Mouse (Mus musculus) heart, embryonic 13.5 days (tissue): ENCODE measurements around the gene Rnf4. TPM values are rescaled to one million over a fixed set of nuclear protein-coding genes. Genes with fewer than 3 reads are reported as not detected.

ENCODE experiments used
- ATAC-seq: fragments of 200-750 bp; cut with Nextera tagmentation; 2 replicates; pipeline ENCODE4 v1.8.0; 2017; ENCODE audit warnings: moderate TSS enrichment; ENCODE audit not compliant: insufficient number of reproducible peaks, low FRiP score, low TSS enrichment; ENCODE audit errors: extremely low read depth
- H3K27ac ChIP-seq: fragments of 300-500 bp; sonication (generic); replicated peaks from 2 replicates; pipeline ENCODE4 v1.5.1; 2015; ENCODE audit warnings: moderate library complexity, mild to moderate bottlenecking, inconsistent platforms
- H3K27me3 ChIP-seq: fragments of 300-500 bp; sonication (generic); replicated peaks from 2 replicates; pipeline ENCODE4 v1.6.1; 2015; ENCODE audit warnings: mild to moderate bottlenecking, inconsistent platforms
- H3K36me3 ChIP-seq: fragments of 300-500 bp; sonication (generic); 2 replicates; pipeline ENCODE4 v1.6.1; 2015; ENCODE audit warnings: mild to moderate bottlenecking, inconsistent platforms
- H3K4me1 ChIP-seq: fragments of 300-500 bp; sonication (generic); 2 replicates; pipeline ENCODE4 v1.6.1; 2015; ENCODE audit warnings: inconsistent platforms
- H3K4me2 ChIP-seq: fragments of 300-500 bp; sonication (generic); 2 replicates; pipeline ENCODE4 v1.6.1; 2015; ENCODE audit warnings: inconsistent platforms, mild to moderate bottlenecking, moderate library complexity
- H3K4me3 ChIP-seq: fragments of 300-500 bp; sonication (generic); 2 replicates; pipeline ENCODE4 v1.5.1; 2015; ENCODE audit warnings: moderate library complexity, mild to moderate bottlenecking, inconsistent platforms
- H3K9ac ChIP-seq: fragments of 300-500 bp; sonication (generic); 2 replicates; pipeline ENCODE4 v1.6.1; 2015; ENCODE audit warnings: inconsistent platforms, mild to moderate bottlenecking, moderate library complexity
- H3K9me3 ChIP-seq: fragments of 300-500 bp; sonication (generic); 2 replicates; pipeline ENCODE4 v1.6.1; 2016; ENCODE audit warnings: inconsistent platforms
- WGBS: fragments of 180-500 bp; shearing (Covaris S2); methylation state at CpG from one replicate; pipeline ENCODE4 v1.1.7; 2015; ENCODE audit warnings: mixed read lengths; 5-methylcytosine and 5-hydroxymethylcytosine counted together
- polyA plus RNA-seq: library from polyadenylated mRNA; unstranded; fragments of >200 nt; fragmentation: Nextera tagmentation; extraction: Ambion mirVana; gene quantifications from 2 replicates; pipeline ENCODE4 v1.2.1, GENCODE M21; 2015

Rnf4 gene
- polyA plus RNA-seq, 1 experiment from 2014 or later: 110 TPM

DNA sequence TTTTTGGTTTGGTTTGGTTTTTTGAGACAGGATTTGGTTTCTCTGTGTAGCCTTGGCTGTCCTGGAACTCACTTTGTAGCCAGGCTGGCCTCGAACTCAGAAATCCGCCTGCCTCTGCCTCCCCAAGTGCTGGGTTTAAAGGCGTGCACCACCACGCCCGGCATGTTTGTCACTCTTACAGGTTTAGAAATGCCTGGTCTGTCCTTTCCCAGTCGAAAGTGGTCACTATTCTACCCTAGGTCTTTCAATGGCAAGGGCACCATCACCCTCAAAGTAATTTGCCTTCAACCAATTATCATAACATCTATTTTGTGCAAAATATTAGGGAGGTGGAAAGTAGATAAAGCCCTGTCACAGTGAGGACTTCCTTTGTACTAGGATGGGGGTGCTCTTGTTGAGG lies 4.2 kb downstream of the Rnf4 start:
- H3K27me3 ChIP-seq: no peaks in the 10 kb centered on the region
- H3K36me3 ChIP-seq: peaks cover 38% of the 10 kb centered on the region
- H3K9ac ChIP-seq: no peak overlapping the region
- H3K27ac ChIP-seq: no peak overlapping the region
- no peak overlapping the region for H3K4me2 ChIP-seq
- H3K4me1 ChIP-seq: peaks cover 48% of the 10 kb centered on the region
- H3K4me3 ChIP-seq: no peak overlapping the region
- no peak for ATAC-seq
- WGBS: 93% methylated on average over 6 of the region's 6 CpGs
- no peaks in the 10 kb centered on the region for H3K9me3 ChIP-seq

DNA sequence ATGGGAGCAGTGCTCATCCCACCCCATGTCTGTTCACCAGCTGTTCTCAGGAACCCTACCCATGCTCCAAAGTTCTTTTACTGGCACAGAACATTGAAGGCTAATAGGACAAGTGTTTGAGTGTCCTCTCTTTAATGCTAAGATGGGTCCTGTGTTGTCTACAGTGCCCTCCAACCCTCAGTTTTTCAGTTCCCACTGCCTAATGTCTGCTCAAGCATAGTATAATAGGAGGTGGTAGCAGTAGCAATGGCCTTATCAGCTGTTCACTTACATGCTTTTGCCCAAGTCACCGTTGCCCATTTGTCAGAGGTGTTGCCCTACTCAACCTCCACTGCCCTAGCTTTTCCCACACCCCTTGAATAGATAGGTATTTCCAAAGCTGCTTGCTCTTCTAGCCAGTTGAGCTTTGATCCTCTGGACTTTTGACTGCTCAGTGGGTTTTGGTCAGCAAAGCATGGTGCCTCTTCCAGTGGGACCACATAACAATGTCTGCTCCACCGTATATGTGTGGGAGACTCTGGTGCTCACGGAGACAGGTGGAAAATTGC lies 16.1 kb downstream of the Rnf4 start:
- WGBS: 91% methylated on average over 3 of the region's 3 CpGs
- no peaks in the 10 kb centered on the region for H3K4me1 ChIP-seq
- no peak for ATAC-seq
- H3K9me3 ChIP-seq: no peaks in the 10 kb centered on the region
- H3K36me3 ChIP-seq: peaks cover 98% of the 10 kb centered on the region
- no peak overlapping the region for H3K4me2 ChIP-seq
- no peak overlapping the region for H3K9ac ChIP-seq
- H3K27me3 ChIP-seq: no peaks in the 10 kb centered on the region
- no peak overlapping the region for H3K27ac ChIP-seq
- H3K4me3 ChIP-seq: no peak overlapping the region

DNA sequence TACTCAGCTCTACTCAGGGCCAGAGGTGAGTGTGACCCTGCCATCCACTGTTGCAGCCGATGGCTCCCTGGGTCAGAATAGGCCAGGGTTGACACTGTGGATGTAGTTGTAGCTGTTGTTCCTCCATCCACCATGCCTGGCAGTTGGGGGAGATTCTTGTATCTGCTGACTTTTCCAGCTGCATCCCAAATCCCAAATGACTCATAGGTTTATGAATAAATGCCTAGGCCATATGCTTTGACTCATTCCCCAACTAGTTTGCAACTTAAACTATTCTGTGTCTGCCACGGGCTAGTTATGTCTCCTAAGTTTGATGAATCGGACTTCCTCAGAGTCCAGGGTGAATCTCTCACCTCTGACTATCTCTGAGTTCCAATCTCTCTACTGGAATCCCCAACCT lies 24.2 kb downstream of the Rnf4 start:
- no peak overlapping the region for H3K9ac ChIP-seq
- ATAC-seq: no peak

DNA sequence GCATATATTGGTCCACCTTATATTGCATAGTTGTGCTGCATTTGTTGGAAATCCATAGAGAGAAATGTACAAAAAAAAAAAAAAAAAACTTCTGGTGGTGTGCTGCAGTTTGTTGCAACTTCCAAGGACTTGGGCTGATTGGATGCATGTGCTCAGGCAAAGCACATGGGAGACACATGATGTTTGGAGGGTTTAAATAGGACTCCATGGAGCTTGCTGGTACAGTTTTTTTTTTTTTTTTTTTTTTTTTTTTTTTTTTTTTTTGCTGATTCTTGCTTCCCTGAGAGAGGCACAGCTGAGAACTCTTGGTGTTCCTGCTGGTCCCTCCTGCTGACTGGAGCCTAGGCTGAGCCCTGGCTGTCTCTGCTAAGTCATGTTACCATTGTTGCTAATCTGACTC lies 27.0 kb downstream of the Rnf4 start:
- Histone ChIP-seq H3K4me3 (no peak overlapping the region), H3K4me1 (0 out of 2 replicates have a peak, but pooled peaks cover 4% of the 10 kb centered on the region), H3K27me3 (no peaks in the 10 kb centered on the region), H3K36me3 (peaks cover 59% of the 10 kb centered on the region), H3K27ac (no peak overlapping the region), H3K9me3 (no peaks in the 10 kb centered on the region), H3K9ac (no peak overlapping the region), H3K4me2 (no peak overlapping the region)
- no peak for ATAC-seq

More for the DNA sequence above, 24.2 kb downstream of the Rnf4 start:
- Histone ChIP-seq H3K4me1 (0 out of 2 replicates have a peak, but pooled peaks cover 4% of the 10 kb centered on the region), H3K27me3 (no peaks in the 10 kb centered on the region), H3K4me3 (no peak overlapping the region), H3K9me3 (no peaks in the 10 kb centered on the region), H3K27ac (no peak overlapping the region), H3K4me2 (no peak overlapping the region), H3K36me3 (peaks cover 82% of the 10 kb centered on the region)
- 91% methylated on average over 3 of the region's 3 CpGs for WGBS

- Histone ChIP-seq H3K27me3 (no peaks in the 10 kb centered on the region), H3K9me3 (no peaks in the 10 kb centered on the region), H3K4me1 (peaks cover 27% of the 10 kb centered on the region), H3K36me3 (peaks cover 15% of the 10 kb centered on the region), H3K27ac (peak overlapping the region; percentile 82), H3K4me2 (peak overlapping the region; percentile 65), H3K4me3 (peak overlapping the region; percentile 94), H3K9ac (peak overlapping the region; percentile 84)
- WGBS: 69% methylated on average over 7 of the region's 7 CpGs
- ATAC-seq: no peak
Measured at GRCm38 (mm10) chr5:34368551-34369290, 32.6 kb downstream of the Rnf4 start.

DNA sequence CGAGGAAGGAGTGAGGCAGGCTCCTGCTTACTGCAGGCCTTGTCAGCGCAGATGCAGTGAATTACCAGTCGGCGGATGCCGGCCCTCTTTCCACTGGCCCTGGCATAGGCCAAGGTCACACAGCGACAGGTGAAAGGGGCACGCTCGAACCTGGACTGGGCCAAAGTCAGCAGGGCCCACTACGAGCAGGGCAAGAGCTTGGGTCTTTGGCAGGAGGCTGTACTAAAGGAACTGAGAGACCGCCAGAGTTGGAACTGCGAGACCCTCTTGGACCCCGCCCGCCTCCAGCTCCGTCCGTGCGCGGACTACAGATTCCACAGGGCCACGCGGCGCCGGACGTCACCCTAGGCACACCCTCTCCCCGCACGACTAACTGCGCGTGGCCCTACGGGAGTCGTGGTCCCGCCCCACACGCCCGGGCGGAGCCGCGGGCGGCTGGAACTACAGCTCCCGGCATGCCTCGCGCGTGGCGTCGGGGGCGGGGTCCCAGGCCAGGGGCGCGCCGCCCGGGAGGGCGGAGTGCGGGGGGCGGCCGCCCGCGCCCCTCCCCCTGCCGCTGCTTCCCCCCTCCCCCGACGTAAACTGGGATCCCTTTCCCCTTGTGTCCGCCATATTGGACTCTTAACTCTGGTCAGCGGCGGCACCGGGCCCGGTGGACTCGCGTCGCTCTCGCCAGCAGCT lies 33.4 kb downstream of the Rnf4 start, which contains the start of gene Fam193a:
Fam193a (plus strand) TSS at position 593 of the 681 bp plus-strand sequence.
- Histone ChIP-seq H3K27ac (peak within 1 kb of the TSS; percentile 82), H3K4me3 (peak within 1 kb of the TSS; percentile 94), H3K9ac (peak within 1 kb of the TSS; percentile 98), H3K27me3 (no peaks in the 10 kb centered on the region), H3K4me2 (peak within 1 kb of the TSS; percentile 80), H3K36me3 (peaks cover 13% of the 10 kb centered on the region), H3K9me3 (no peaks in the 10 kb centered on the region), H3K4me1 (peaks cover 32% of the 10 kb centered on the region)
- WGBS: 0% methylated on average over 45 of the region's 64 CpGs
- ATAC-seq: peak; percentile 99

- H3K4me2 ChIP-seq: peak overlapping the region; percentile 80
- ATAC-seq: peak; percentile 17; the same call in 1 of the 2 replicates
- under 1% methylated on average over 59 of the region's 114 CpGs for WGBS
- H3K36me3 ChIP-seq: peaks cover 6% of the 10 kb centered on the region
- peak overlapping the region; percentile 73 for H3K27ac ChIP-seq
- H3K27me3 ChIP-seq: no peaks in the 10 kb centered on the region
- peak overlapping the region; percentile 98 for H3K9ac ChIP-seq
- peak overlapping the region; percentile 94 for H3K4me3 ChIP-seq
- H3K9me3 ChIP-seq: no peaks in the 10 kb centered on the region
- peaks cover 32% of the 10 kb centered on the region for H3K4me1 ChIP-seq
Measured at GRCm38 (mm10) chr5:34370022-34370823, 34.1 kb downstream of the Rnf4 start.

DNA sequence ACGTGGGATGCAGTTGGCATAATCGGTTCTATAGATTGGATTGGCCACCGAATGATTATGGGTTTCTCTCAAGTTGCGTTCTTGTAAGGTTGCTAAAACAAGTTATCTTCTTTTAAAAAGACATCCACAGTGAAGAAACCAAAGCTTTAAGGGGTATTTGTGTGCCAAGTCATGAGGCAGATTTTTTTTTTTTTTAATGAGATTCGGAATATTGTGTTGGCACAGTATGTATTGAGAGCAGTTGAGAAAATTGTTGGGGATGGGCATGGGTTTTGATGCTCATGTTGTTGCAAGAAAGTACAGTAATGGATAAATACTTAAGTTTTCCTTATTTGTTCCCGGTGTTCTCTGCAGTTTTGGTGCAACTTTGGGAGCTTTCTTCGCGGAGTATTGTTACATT lies 34.8 kb downstream of the Rnf4 start:
- H3K27ac ChIP-seq: peak overlapping the region; percentile 73
- peak overlapping the region; percentile 80 for H3K4me2 ChIP-seq
- WGBS: 28% methylated on average over 8 of the region's 8 CpGs
- H3K27me3 ChIP-seq: no peaks in the 10 kb centered on the region
- H3K9ac ChIP-seq: peak overlapping the region; percentile 98
- ATAC-seq: no peak
- peaks cover 32% of the 10 kb centered on the region for H3K4me1 ChIP-seq
- peak overlapping the region; percentile 94 for H3K4me3 ChIP-seq
- no peaks in the 10 kb centered on the region for H3K9me3 ChIP-seq
- H3K36me3 ChIP-seq: 0 out of 2 replicates have a peak, but pooled peaks cover 3% of the 10 kb centered on the region

DNA sequence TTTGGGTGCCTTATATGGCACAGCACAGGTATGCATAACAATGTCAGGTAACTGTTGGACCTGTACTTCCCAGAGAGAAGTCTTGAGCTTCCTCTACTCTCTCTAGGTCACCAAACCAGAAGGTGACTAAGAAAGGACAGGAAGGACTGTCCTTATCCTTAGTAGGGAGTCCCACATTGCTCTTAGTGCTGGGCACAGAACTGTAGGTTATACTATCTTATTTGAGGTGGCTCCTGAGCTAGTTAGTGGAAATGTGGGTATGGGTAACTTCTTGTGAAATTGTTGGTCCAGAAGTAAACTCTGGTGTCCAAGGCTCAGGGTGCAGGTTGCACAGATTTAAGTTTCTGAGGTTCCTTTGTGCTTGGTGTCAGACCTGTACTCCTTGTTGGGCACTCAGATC lies 36.1 kb downstream of the Rnf4 start:
- Histone ChIP-seq H3K27me3 (no peaks in the 10 kb centered on the region), H3K9me3 (no peaks in the 10 kb centered on the region), H3K4me2 (peak overlapping the region; percentile 34), H3K36me3 (no peaks in the 10 kb centered on the region), H3K4me3 (no peak overlapping the region), H3K9ac (no peak overlapping the region), H3K27ac (no peak overlapping the region), H3K4me1 (peaks cover 32% of the 10 kb centered on the region)
- no peak for ATAC-seq

GRCm38 (mm10) chr5:34372541-34372940 lies 36.5 kb downstream of the Rnf4 start:
- H3K9me3 ChIP-seq: no peaks in the 10 kb centered on the region
- no peak overlapping the region for H3K27ac ChIP-seq
- no peak overlapping the region for H3K9ac ChIP-seq
- H3K4me1 ChIP-seq: peaks cover 32% of the 10 kb centered on the region
- H3K4me2 ChIP-seq: no peak overlapping the region
- no peaks in the 10 kb centered on the region for H3K36me3 ChIP-seq
- no peak overlapping the region for H3K4me3 ChIP-seq
- no peak for ATAC-seq
- no peaks in the 10 kb centered on the region for H3K27me3 ChIP-seq

DNA sequence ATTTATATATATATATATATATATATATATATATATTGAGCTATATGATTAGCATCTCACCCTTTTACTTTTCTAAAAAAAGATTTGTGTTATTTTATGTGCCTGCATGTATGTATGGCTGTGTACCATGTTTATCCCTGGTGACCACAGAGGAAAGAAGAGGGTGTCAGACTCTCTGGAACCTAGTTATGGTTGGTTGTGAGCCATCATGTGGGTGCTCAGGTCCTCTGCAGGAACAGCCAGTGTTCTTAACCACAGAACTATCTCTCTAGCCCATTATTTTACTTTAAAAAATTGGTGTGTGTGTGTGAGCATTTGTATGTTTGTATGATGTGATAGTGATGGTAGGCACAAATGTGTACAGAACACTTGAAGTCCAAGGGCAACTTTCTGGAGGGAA lies 42.7 kb downstream of the Rnf4 start:
- peaks cover 20% of the 10 kb centered on the region for H3K4me1 ChIP-seq
- no peaks in the 10 kb centered on the region for H3K27me3 ChIP-seq
- no peaks in the 10 kb centered on the region for H3K36me3 ChIP-seq
- no peak overlapping the region for H3K4me3 ChIP-seq
- no peaks in the 10 kb centered on the region for H3K9me3 ChIP-seq
- H3K4me2 ChIP-seq: no peak overlapping the region
- H3K27ac ChIP-seq: no peak overlapping the region
- no peak overlapping the region for H3K9ac ChIP-seq
- no peak for ATAC-seq
